Mouse (Mus musculus): ENCODE measurements around the gene Hoxb6.

DNA sequence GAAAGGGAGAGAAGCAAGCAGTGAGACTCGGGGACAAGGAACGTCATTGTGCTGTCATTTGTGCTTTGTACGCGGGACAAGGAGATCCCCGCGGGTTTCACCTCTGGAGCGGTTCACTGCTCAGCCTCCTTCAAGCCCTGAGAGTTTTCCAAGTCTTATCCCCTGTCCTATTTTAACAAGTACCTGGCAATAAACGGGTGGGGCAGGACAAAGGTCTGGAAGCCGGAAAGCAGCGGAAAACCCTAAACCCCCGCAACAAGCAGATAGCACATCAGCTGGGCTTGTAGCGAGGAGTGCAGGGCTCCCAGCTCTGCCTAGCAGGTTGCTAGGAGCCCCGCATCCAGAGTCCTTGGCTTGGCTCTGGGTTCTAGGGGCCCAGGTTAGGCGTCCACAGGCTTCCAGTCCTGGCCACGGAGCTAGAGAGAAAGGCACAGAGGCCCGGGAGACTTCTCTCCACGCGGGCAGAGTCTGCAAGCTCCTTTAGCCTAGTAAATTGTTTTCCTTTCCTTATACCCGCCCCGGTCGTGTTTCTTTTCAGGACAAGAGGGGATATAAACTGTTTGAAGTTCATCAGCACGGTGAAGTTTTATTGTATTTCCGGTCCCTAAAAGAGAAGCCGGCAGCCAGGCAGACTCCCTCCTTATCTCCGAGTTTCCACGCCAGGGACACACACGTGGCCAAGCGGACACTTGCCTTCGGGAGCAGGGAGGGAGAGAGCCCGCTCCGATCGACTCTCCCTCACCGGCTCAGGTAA lies 28.5 kb upstream of the Hoxb6 start:
- TF ChIP-seq CTCF (IDR thresholded peaks at IDR 0.05; ENCODE audit: low read depth, low read length) (no peak), POLR2A (IDR thresholded peaks at IDR 0.05; ENCODE audit: borderline replicate concordance, low read depth, low read length) (no peak)
